Mouse (Mus musculus): ENCODE measurements around the gene Tdrd6.

Tdrd6 gene

GRCm38 (mm10) chr17:43611586-43611985 is 18.5 kb downstream of the Tdrd6 start:
- peak; percentile 35 for DNase-seq

GRCm38 (mm10) chr17:43606704-43607103 is 23.4 kb downstream of the Tdrd6 start:
- DNase-seq = peak; percentile 65

- no peak for DNase-seq
These were observed 31.4 kb downstream of the Tdrd6 start for GRCm38 (mm10) chr17:43598706-43599105.

GRCm38 (mm10) chr17:43597742-43598141 is 32.4 kb downstream of the Tdrd6 start:
- no peak for DNase-seq

GRCm38 (mm10) chr17:43592296-43593291 is 37.5 kb downstream of the Tdrd6 start:
- no peak for DNase-seq

GRCm38 (mm10) chr17:43590531-43590930 is 39.6 kb downstream of the Tdrd6 start:
- DNase-seq = no peak

- DNase-seq = no peak
These were observed 40.3 kb downstream of the Tdrd6 start for GRCm38 (mm10) chr17:43589750-43590149.

- no peak for DNase-seq
These were observed 42.8 kb downstream of the Tdrd6 start for GRCm38 (mm10) chr17:43587278-43587677.

GRCm38 (mm10) chr17:43584771-43585170 is 45.3 kb downstream of the Tdrd6 start:
- DNase-seq = no peak

GRCm38 (mm10) chr17:43581012-43581467 is 49.1 kb downstream of the Tdrd6 start:
- no peak for DNase-seq

GRCm38 (mm10) chr17:43580456-43580855 is 49.6 kb downstream of the Tdrd6 start:
- DNase-seq = no peak

- DNase-seq = no peak
These were observed 56.5 kb downstream of the Tdrd6 start for GRCm38 (mm10) chr17:43573624-43574073.

GRCm38 (mm10) chr17:43569287-43569686 is 60.8 kb downstream of the Tdrd6 start:
- DNase-seq = no peak

- peak; percentile 46 for DNase-seq
These were observed 61.9 kb downstream of the Tdrd6 start, which contains the start of gene Pla2g7 for GRCm38 (mm10) chr17:43567992-43568888. Gene Pla2g7 (plus strand): TSS chr17:43568098.

GRCm38 (mm10) chr17:43567593-43567991 is 62.5 kb downstream of the Tdrd6 start:
- DNase-seq = no peak

Measured in right cerebral cortex, postnatal 14 days (tissue).